Mouse (Mus musculus) small intestine, adult 2 months (tissue): Measurements from ENCODE around the gene Cd22.

Experiments
- CTCF ChIP-seq: fragments of 200-500 bp; IDR thresholded peaks from 2 replicates; pipeline ENCODE4 v1.5.1; 2012; ENCODE audit warnings: low read depth, mild to moderate bottlenecking, control low read depth, inconsistent platforms, low read length, moderate library complexity, mixed read lengths; ENCODE audit not compliant: insufficient replicate concordance, insufficient read length; ENCODE audit errors: extremely low read depth
- POLR2A ChIP-seq: fragments of 200-500 bp; IDR thresholded peaks from 2 replicates; pipeline ENCODE4 v1.6.1; 2012; ENCODE audit warnings: low read depth, mild to moderate bottlenecking, control low read depth, inconsistent platforms, low read length, moderate library complexity

DNA sequence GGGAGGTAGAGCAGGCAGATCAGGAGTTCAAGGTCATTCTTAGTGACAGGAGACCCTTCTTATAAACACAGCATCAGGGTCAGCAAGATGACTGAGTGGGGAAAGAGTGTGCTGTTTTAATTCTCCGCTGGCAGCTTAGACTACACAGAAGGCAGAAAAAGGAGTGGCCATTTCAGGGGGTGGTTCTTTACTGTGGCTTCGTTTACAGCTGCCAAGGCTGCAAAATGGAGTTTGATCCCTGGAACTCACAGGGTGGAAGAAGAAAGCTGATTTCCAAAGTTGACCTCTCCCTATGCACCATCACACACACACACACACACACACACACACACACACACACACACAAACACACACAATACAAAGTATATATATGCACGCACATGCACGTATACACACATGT, 38.8 kb downstream of the Cd22 start:
- no peak for TF ChIP-seq POLR2A
- TF ChIP-seq CTCF, result no peak
